8 mouse cellular contexts compared by ENCODE assay signal in the genomic region with DNA sequence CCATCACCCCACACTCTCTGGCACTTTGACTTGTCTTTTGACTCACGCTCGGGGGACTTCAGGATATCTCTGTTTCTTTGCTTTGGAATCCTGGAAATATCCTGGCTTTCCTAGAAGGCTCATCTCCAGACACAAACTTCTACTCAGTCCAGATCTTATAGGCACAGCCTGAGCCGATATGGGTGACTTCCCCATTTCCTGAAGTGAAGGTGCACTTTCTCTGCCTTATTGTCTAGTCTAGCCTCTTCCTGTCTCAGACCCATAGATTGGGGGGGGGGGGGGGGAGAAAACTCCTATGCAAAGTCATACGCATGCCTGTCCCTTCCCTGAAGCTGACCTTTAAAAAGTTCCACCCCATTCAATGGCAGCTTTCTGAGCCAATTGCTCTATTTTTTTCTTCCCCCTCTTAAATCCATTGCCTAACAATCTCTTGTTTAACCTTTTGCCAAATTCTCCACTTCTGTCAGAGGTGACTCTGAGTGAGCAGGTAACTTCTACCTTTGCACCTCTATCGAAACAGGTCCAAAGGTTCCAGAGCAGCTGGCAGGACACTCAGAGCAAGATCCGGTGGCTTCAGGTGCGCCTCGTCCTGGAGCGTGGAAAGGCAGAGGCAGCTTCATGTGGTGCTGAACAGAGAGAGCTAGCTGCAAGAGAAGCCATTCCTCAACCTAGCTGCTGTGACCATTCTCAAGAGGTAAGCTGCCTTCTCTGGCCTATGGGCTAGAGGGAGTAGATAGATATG. TPM values are rescaled to one million over a fixed set of nuclear protein-coding genes. Genes with fewer than 3 reads are reported as not detected.
DNase-seq lines count a peak whose midpoint lies in the region; ATAC-seq lines count a peak whose summit lies in the region.

A gene (plus strand): TSS at position 556 of the 742 bp plus-strand sequence.

- peaks cover 32% of the 10 kb centered on the region for H3K4me1 ChIP-seq in forebrain, embryonic 10.5 days
- peaks cover 17% of the 10 kb centered on the region for H3K4me1 ChIP-seq in forebrain, embryonic 15.5 days

- WGBS in forebrain, embryonic 10.5 days, result 95% methylated on average over 9 of the region's 9 CpGs
- WGBS in forebrain, embryonic 15.5 days, result 96% methylated on average over 9 of the region's 9 CpGs
- 86% methylated on average over 9 of the region's 9 CpGs for WGBS in macrophage (ENCODE audit: missing documents)

- no peak within 1 kb of the TSS for H3K4me2 ChIP-seq in forebrain, embryonic 15.5 days (replicated peaks)

- peaks cover 27% of the 10 kb centered on the region for H3K79me2 ChIP-seq in macrophage (ENCODE audit: inconsistent target)

- no peak within 1 kb of the TSS for H3K4me3 ChIP-seq in forebrain, embryonic 10.5 days
- no peak within 1 kb of the TSS for H3K4me3 ChIP-seq in forebrain, embryonic 15.5 days
- no peak within 1 kb of the TSS for H3K4me3 ChIP-seq in macrophage (ENCODE audit: inconsistent target)

- DNase-seq in forebrain, embryonic 10.5 days (ENCODE audit: extremely low spot score, low spot score), result no peak
- peak; percentile 81 for DNase-seq in MEL-GATA-1-ER (ENCODE audit: extremely low read depth, low read depth)
- no peak for DNase-seq in heart, adult 18-20 months
- DNase-seq in kidney, adult 9 months, result peak; percentile 55
- no peak for DNase-seq in urinary bladder, postnatal 36 days (ENCODE audit: low spot score in 2 of 2)
- DNase-seq in frontal cortex, postnatal 14 days (ENCODE audit: low spot score in 2 of 2), result no peak

- H3K9me3 ChIP-seq in forebrain, embryonic 10.5 days, result peaks cover 4% of the 10 kb centered on the region; the same call in 1 of the 2 replicates
- no peaks in the 10 kb centered on the region for H3K9me3 ChIP-seq in forebrain, embryonic 15.5 days

- H3K36me3 ChIP-seq in forebrain, embryonic 10.5 days (replicated peaks), result no peaks in the 10 kb centered on the region
- no peaks in the 10 kb centered on the region for H3K36me3 ChIP-seq in forebrain, embryonic 15.5 days
- no peaks in the 10 kb centered on the region for H3K36me3 ChIP-seq in macrophage (ENCODE audit: inconsistent target)

- no peak within 1 kb of the TSS for H3K9ac ChIP-seq in forebrain, embryonic 15.5 days (replicated peaks)

- 0 out of 2 replicates have a peak, but pooled peaks cover 4% of the 10 kb centered on the region for H3K27me3 ChIP-seq in forebrain, embryonic 10.5 days (ENCODE audit: poor library complexity, severe bottlenecking)
- H3K27me3 ChIP-seq in forebrain, embryonic 15.5 days, result no peaks in the 10 kb centered on the region

- no peak within 1 kb of the TSS for H3K27ac ChIP-seq in forebrain, embryonic 10.5 days
- H3K27ac ChIP-seq in forebrain, embryonic 15.5 days (replicated peaks), result no peak within 1 kb of the TSS
- H3K27ac ChIP-seq in macrophage, result no peak within 1 kb of the TSS

- no peak for ATAC-seq in forebrain, embryonic 15.5 days (replicated peaks)

RNA-seq across cellular contexts. Expression of the gene that starts here (rescaled TPM):
- 24.7 and 26.2 TPM in 2 replicates for polyA plus RNA-seq in forebrain, embryonic 10.5 days (2016; fragmentation: Nextera tagmentation; extraction: Ambion mirVana)
- 9.9 and 10.3 TPM in 2 replicates for polyA plus RNA-seq in forebrain, embryonic 15.5 days (2015; fragmentation: Nextera tagmentation; extraction: Ambion mirVana)
- 10 to 100 TPM; 11.7 to 33.6 TPM for total RNA-seq in heart, adult 18-20 months (2021)
- 100 to 1,000 TPM in 1 of 26 experiments, 10 to 100 TPM in 25; 27.1 to 104 (median 54.3) TPM for total RNA-seq in macrophage (2018; cell fraction: chromatin; rRNA removed)
- total RNA-seq in macrophage (2018; cell fraction: cytosol; rRNA removed), result 100 to 1,000 TPM in 7 of 26 experiments, 10 to 100 TPM in 19; 55.2 to 130 (median 75.1) TPM
- total RNA-seq in macrophage (2018; cell fraction: nucleus; rRNA removed), result 10 to 100 TPM; 29.1 to 90.5 (median 52.7) TPM
- polyA plus RNA-seq in macrophage (2018), result 48.7 to 121 TPM (median 77.5 TPM) in 3 replicates

Comparison
In these comparisons a context has a peak if more than half of its experiments do, and no peak if none do; other contexts are left out.
1. DNase-seq: peak in MEL-GATA-1-ER (single experiment) and kidney, adult 9 months (single experiment); none in forebrain, embryonic 10.5 days (single experiment), heart, adult 18-20 months (0 of 2), urinary bladder, postnatal 36 days (0 of 2) and frontal cortex, postnatal 14 days (0 of 2).